Mouse (Mus musculus) bone marrow, adult 2 months (tissue): ENCODE results near the gene Atp6v0d1.

ENCODE experiments used
- CTCF ChIP-seq: fragments of 200-500 bp; IDR thresholded peaks from 2 replicates; pipeline ENCODE4 v1.5.1; 2011; ENCODE audit warnings: low read length, control low read depth; ENCODE audit not compliant: control insufficient read depth, insufficient read depth
- POLR2A ChIP-seq: fragments of 200-500 bp; IDR thresholded peaks from 2 replicates; pipeline ENCODE4 v1.6.1; 2011; ENCODE audit warnings: low read depth, mild to moderate bottlenecking, control low read depth, low read length, borderline replicate concordance; ENCODE audit not compliant: control insufficient read depth

DNA sequence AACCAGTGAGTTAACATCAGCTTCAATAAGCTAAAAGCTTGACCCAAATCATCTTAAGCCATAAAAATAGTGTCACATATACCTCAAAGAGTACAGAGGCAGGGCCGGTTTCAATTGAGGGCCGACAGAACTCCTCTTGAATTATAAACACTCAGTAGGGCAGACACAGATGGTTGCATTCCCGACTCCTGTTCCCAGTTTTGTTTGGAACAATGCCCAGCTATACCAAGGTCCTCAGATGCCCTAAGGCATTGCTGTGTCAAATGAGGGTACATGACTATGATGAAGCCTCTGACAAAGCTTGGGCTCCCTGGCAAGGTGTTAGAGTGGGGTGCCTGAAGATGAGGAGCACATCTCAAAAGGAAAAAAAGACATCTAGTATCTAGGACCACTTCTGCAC lies 9.7 kb upstream of the Atp6v0d1 start:
- TF ChIP-seq CTCF (no peak), POLR2A (no peak)
